In genomic region chr12:91540202-91540601, GRCm38 (mm10) we compare ENCODE assay signal across 33 mouse cellular contexts.
"Had no signal": no experiment of that assay in that cellular context is flagged by ENCODE, and none has a peak within 500 bp of the region (broad histone marks: within the 10 kb centered on the region; RNA-seq: fewer than 3 reads in every experiment).

No protein-coding gene starts in this region.

- H3K9ac ChIP-seq: heart, embryonic 12.5 days; heart, embryonic 13.5 days; heart, embryonic 15.5 days; hindbrain, embryonic 12.5 days; hindbrain, embryonic 13.5 days; hindbrain, embryonic 14.5 days; hindbrain, embryonic 15.5 days; intestine, embryonic 15.5 days had no signal

- H3K27ac ChIP-seq: heart, embryonic 13.5 days; heart, embryonic 15.5 days; hindbrain, embryonic 10.5 days; hindbrain, embryonic 12.5 days; hindbrain, embryonic 13.5 days; hindbrain, embryonic 14.5 days; hindbrain, embryonic 15.5 days; hindbrain, postnatal 0 days; intestine, embryonic 15.5 days; kidney, postnatal 0 days; layer of hippocampus, adult 2 months; left cerebral cortex, adult 2 months had no signal

- H3K4me1 ChIP-seq: heart, embryonic 12.5 days; heart, embryonic 13.5 days; heart, embryonic 15.5 days; hindbrain, embryonic 10.5 days; hindbrain, embryonic 12.5 days; hindbrain, embryonic 13.5 days; hindbrain, embryonic 15.5 days; intestine, embryonic 15.5 days had no signal

- H3K27me3 ChIP-seq: heart, embryonic 12.5 days; heart, embryonic 13.5 days; heart, embryonic 15.5 days; hindbrain, embryonic 12.5 days; hindbrain, embryonic 13.5 days; hindbrain, embryonic 15.5 days; intestine, embryonic 15.5 days had no signal

- DNase-seq: heart, postnatal 10 days; heart, postnatal 14 days; heart, postnatal 36 days; kidney, adult 11 months; kidney, adult 18-20 months; kidney, adult 2 months; kidney, adult 8-10 months; kidney, adult 9 months; kidney, postnatal 10 days; kidney, postnatal 14 days; kidney, postnatal 25 days; kidney, postnatal 36 days; kidney, postnatal 4 days; layer of hippocampus, adult 9-11 months; layer of hippocampus, postnatal 36 days had no signal

- H3K4me2 ChIP-seq: heart, embryonic 11.5 days; heart, embryonic 12.5 days; heart, embryonic 13.5 days; heart, embryonic 15.5 days; hindbrain, embryonic 12.5 days; hindbrain, embryonic 13.5 days; hindbrain, embryonic 14.5 days; hindbrain, embryonic 15.5 days; intestine, embryonic 15.5 days had no signal

- H3K4me3 ChIP-seq: heart, embryonic 12.5 days; heart, embryonic 13.5 days; heart, embryonic 15.5 days; hindbrain, embryonic 10.5 days; hindbrain, embryonic 12.5 days; hindbrain, embryonic 13.5 days; hindbrain, embryonic 15.5 days; intestine, embryonic 15.5 days; layer of hippocampus, adult 2 months; left cerebral cortex, adult 2 months had no signal

- ATAC-seq: hindbrain, embryonic 16.5 days; hindbrain, postnatal 0 days; inflammation-experienced regulatory T-cells, adult 6 months; intestine, embryonic 15.5 days; intestine, embryonic 16.5 days; intestine, postnatal 0 days had no signal

- H3K9me3 ChIP-seq: heart, embryonic 15.5 days; hindbrain, embryonic 10.5 days; hindbrain, embryonic 12.5 days; hindbrain, embryonic 15.5 days; intestine, embryonic 15.5 days had no signal

- H3K36me3 ChIP-seq: heart, embryonic 12.5 days; heart, embryonic 13.5 days; heart, embryonic 15.5 days; hindbrain, embryonic 10.5 days; hindbrain, embryonic 12.5 days; hindbrain, embryonic 13.5 days; hindbrain, embryonic 15.5 days; intestine, embryonic 15.5 days had no signal
